Mouse (Mus musculus): ENCODE measurements around the gene Adgrb3.

- TF ChIP-seq CTCF (IDR thresholded peaks at IDR 0.05; ENCODE audit: low read depth) = no peak
- no peak for TF ChIP-seq EP300 (IDR thresholded peaks at IDR 0.05; ENCODE audit: low read depth)
These were observed 714.0 kb downstream of the Adgrb3 start for GRCm38 (mm10) chr1:25115512-25115911.

Measured in heart, postnatal 0 days (tissue).